Mouse (Mus musculus) liver, adult 2 months (tissue): Measurements from ENCODE around the gene Lrrc2.

ENCODE experiments used
- CTCF ChIP-seq: fragments of 200-500 bp; IDR thresholded peaks from 2 replicates; pipeline ENCODE4 v1.5.1; 2011; ENCODE audit warnings: low read depth, low read length, control low read depth
- POLR2A ChIP-seq: fragments of 200-500 bp; IDR thresholded peaks from 2 replicates; pipeline ENCODE4 v1.6.1; 2011; ENCODE audit warnings: low read length, control low read depth; ENCODE audit not compliant: insufficient read depth; ENCODE audit errors: extremely low read depth

GRCm38 (mm10) chr9:110914631-110915236 is 36.6 kb upstream of the Lrrc2 start:
- TF ChIP-seq CTCF (no peak), POLR2A (no peak)
